Mouse (Mus musculus) limb, embryonic 14.5 days (tissue): ENCODE results near the gene Zbtb20. TPM values are rescaled to one million over a fixed set of nuclear protein-coding genes. Genes with fewer than 3 reads are reported as not detected.

Experiments used
- ATAC-seq: fragments of 200-750 bp; cut with Nextera tagmentation; 2 replicates; pipeline ENCODE4 v1.8.0; 2017; ENCODE audit warnings: low read depth, moderate number of reproducible peaks, moderate TSS enrichment; ENCODE audit not compliant: low FRiP score
- DNase-seq: peaks from one replicate; pipeline ENCODE4 v3.0.0-alpha.2; 2015; ENCODE audit warnings: low spot score
- H3K27ac ChIP-seq: fragments of 300-500 bp; sonication (generic); replicated peaks from 2 replicates; pipeline ENCODE4 v1.5.1; 2014; ENCODE audit warnings: low read depth, mild to moderate bottlenecking, low read length, moderate library complexity, mixed read lengths
- H3K27me3 ChIP-seq: fragments of 300-500 bp; sonication (generic); 2 replicates; pipeline ENCODE4 v1.6.1; 2014; ENCODE audit warnings: low read length, mixed read lengths; ENCODE audit not compliant: control insufficient read depth, insufficient read depth
- H3K36me3 ChIP-seq: fragments of 300-500 bp; sonication (generic); 2 replicates; pipeline ENCODE4 v1.6.1; 2014; ENCODE audit warnings: mild to moderate bottlenecking, low read length, moderate library complexity, mixed read lengths; ENCODE audit not compliant: control insufficient read depth, insufficient read depth
- H3K4me1 ChIP-seq: fragments of 300-500 bp; sonication (generic); 2 replicates; pipeline ENCODE4 v1.6.1; 2014; ENCODE audit warnings: antibody characterized with exemption, low read length, mixed read lengths; ENCODE audit not compliant: control insufficient read depth, insufficient read depth
- H3K4me2 ChIP-seq: fragments of 300-500 bp; sonication (generic); replicated peaks from 2 replicates; pipeline ENCODE4 v1.6.1; 2014; ENCODE audit warnings: low read depth, mild to moderate bottlenecking, low read length, moderate library complexity; ENCODE audit not compliant: severe bottlenecking
- H3K4me3 ChIP-seq: fragments of 300-500 bp; sonication (generic); replicated peaks from 2 replicates; pipeline ENCODE4 v1.5.1; 2014; ENCODE audit warnings: low read length
- H3K9ac ChIP-seq: fragments of 300-500 bp; sonication (generic); 2 replicates; pipeline ENCODE4 v1.6.1; 2014; ENCODE audit warnings: mild to moderate bottlenecking, low read depth, low read length, moderate library complexity; ENCODE audit not compliant: severe bottlenecking
- H3K9me3 ChIP-seq: fragments of 300-500 bp; sonication (generic); 2 replicates; pipeline ENCODE4 v1.6.1; 2016; ENCODE audit warnings: low read length; ENCODE audit not compliant: control insufficient read depth
- POLR2A ChIP-seq: fragments of 200-500 bp; IDR thresholded peaks from 2 replicates; pipeline ENCODE4 v1.8.0; 2012; ENCODE audit warnings: inconsistent platforms, mild to moderate bottlenecking, moderate library complexity, borderline replicate concordance; ENCODE audit not compliant: insufficient read depth, insufficient read length; ENCODE audit errors: extremely low read depth
- WGBS: fragments of 180-500 bp; shearing (Covaris S2); extraction: QIAGEN DNeasy Blood & Tissue Kit; methylation state at CpG from one replicate; pipeline ENCODE4 v1.1.7; 2014; 5-methylcytosine and 5-hydroxymethylcytosine counted together
- polyA plus RNA-seq, 2 experiments: library from polyadenylated mRNA; depleted of rRNA in 1 of 2; stranded (reverse) in 1 of 2; unstranded in 1 of 2; fragments of >200 nt; fragmentation: Nextera tagmentation in 1 of 2; extraction: Ambion mirVana in 1 of 2; gene quantifications; 2 replicates each; pipeline versions ENCODE4 v1.2.1 to v1.2.3; 2012 to 2014

Gene Zbtb20
- polyA plus RNA-seq, 2 experiments: 2.5 to 17.6 TPM

GRCm38 (mm10) chr16:43286783-43287383 is 411.2 kb downstream of the Zbtb20 start:
- ATAC-seq (no peak), DNase-seq (no peak)
- Histone ChIP-seq H3K4me1 (no peaks in the 10 kb centered on the region), H3K4me3 (no peak overlapping the region), H3K36me3 (no peaks in the 10 kb centered on the region), H3K9ac (no peak overlapping the region), H3K4me2 (no peak overlapping the region), H3K27me3 (no peaks in the 10 kb centered on the region), H3K27ac (no peak overlapping the region), H3K9me3 (no peaks in the 10 kb centered on the region)
- WGBS: 63% methylated on average over 1 of the region's 1 CpGs
- TF ChIP-seq POLR2A: no peak

GRCm38 (mm10) chr16:43291423-43291822 is 415.7 kb downstream of the Zbtb20 start:
- ATAC-seq: no peak
- Histone ChIP-seq H3K9me3 (no peaks in the 10 kb centered on the region), H3K4me1 (no peaks in the 10 kb centered on the region), H3K4me3 (no peak overlapping the region), H3K9ac (no peak overlapping the region), H3K27me3 (no peaks in the 10 kb centered on the region), H3K27ac (no peak overlapping the region), H3K4me2 (no peak overlapping the region), H3K36me3 (no peaks in the 10 kb centered on the region)
- WGBS: 54% methylated on average over 3 of the region's 3 CpGs
- DNase-seq: no peak
- no peak for TF ChIP-seq POLR2A

- Histone ChIP-seq H3K4me2 (no peak overlapping the region), H3K4me1 (no peaks in the 10 kb centered on the region; the same call in 1 of the 2 replicates), H3K27me3 (no peaks in the 10 kb centered on the region), H3K4me3 (no peak overlapping the region), H3K36me3 (no peaks in the 10 kb centered on the region), H3K9me3 (no peaks in the 10 kb centered on the region), H3K27ac (no peak overlapping the region), H3K9ac (no peak overlapping the region)
- DNase-seq (no peak), ATAC-seq (no peak)
- WGBS: 75% methylated on average over 5 of the region's 5 CpGs
- no peak for TF ChIP-seq POLR2A
Observed at GRCm38 (mm10) chr16:43297953-43298596, 422.4 kb downstream of the Zbtb20 start.

- no peaks in the 10 kb centered on the region for H3K27me3 ChIP-seq
- no peaks in the 10 kb centered on the region for H3K36me3 ChIP-seq
- no peak overlapping the region for H3K27ac ChIP-seq
- H3K9me3 ChIP-seq: no peaks in the 10 kb centered on the region
- no peak overlapping the region for H3K4me3 ChIP-seq
- no peak overlapping the region for H3K9ac ChIP-seq
- DNase-seq: no peak
- TF ChIP-seq POLR2A: no peak
- H3K4me1 ChIP-seq: no peaks in the 10 kb centered on the region; the same call in 1 of the 2 replicates
- 70% methylated on average over 3 of the region's 3 CpGs for WGBS
- no peak overlapping the region for H3K4me2 ChIP-seq
- ATAC-seq: no peak
Observed at GRCm38 (mm10) chr16:43300420-43300819, 424.7 kb downstream of the Zbtb20 start.

- TF ChIP-seq POLR2A: no peak
- no peak overlapping the region for H3K9ac ChIP-seq
- 86% methylated on average over 2 of the region's 2 CpGs for WGBS
- no peaks in the 10 kb centered on the region; the same call in 1 of the 2 replicates for H3K4me1 ChIP-seq
- H3K9me3 ChIP-seq: no peaks in the 10 kb centered on the region
- no peak overlapping the region for H3K4me3 ChIP-seq
- H3K27me3 ChIP-seq: no peaks in the 10 kb centered on the region
- no peak overlapping the region for H3K27ac ChIP-seq
- ATAC-seq (no peak), DNase-seq (no peak)
- H3K36me3 ChIP-seq: no peaks in the 10 kb centered on the region
- H3K4me2 ChIP-seq: no peak overlapping the region
Observed at GRCm38 (mm10) chr16:43302171-43302570, 426.5 kb downstream of the Zbtb20 start.
